Mouse (Mus musculus) c-Kit-positive CD71-negative TER-119-negative erythroid progenitor cells, embryonic 14.5 days (primary cell): Measurements from ENCODE around the gene Mgat3.
A peak's percentile ranks its signal among the peaks of the same experiment; 100 is the strongest.

Source experiments
- DNase-seq: peaks from one replicate; pipeline ENCODE4 v3.0.0-alpha.2; 2013; ENCODE audit warnings: low read depth

Mgat3 gene

DNA sequence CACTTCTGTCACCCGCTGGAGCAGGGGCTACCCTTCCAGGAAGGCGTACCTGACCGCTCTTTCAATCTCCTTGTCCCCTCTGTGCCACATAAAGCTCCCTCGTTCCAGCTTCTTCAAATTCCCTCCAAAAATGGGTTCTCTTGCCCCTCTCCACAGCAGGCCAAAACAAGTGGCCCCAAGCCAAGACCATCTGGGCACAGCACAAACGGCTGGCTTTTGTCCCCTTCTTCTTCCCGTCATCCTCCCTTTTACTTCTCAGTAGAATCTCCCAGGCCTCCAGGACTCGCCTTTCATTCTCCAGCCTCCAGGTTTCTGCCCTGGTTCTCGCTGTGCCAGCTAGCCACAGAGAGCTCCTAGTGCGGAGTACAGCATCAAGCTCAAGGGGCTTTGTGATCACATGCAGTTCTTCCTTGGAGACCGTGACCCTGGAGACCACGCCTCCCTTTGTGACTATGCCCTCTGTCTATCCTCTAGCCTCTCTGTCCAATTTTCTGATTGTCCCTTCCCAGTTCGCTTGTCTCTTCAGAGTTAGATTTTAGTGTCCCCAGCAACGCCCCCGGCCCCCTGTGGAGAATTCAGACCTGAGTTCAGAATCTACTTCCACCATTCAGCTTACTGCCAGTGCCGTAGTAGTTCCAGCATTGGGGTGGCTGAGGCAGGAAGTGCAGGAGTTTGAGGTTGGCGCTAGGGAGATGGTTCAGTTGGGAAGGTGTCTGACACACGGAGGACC, 54.7 kb downstream of the Mgat3 start:
- no peak for DNase-seq

DNA sequence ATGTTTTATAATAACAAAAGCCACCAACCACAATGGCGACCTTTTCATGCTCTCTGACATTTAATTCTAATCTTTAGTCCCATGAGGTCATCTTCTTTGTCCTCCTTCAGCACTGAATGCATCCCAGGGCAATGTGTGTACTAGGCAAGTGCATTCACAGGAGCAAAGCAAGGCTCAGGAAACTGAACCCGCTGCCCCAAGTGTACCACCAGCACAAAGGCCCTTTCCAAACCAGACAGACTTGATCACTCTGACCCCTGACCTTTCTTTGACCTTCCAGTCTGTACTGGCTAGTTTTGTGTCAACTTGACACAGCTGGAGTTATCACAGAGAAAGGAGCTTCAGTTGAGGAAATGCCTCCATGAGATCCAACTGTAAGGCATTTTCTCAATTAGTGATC, 58.8 kb downstream of the Mgat3 start:
- no peak for DNase-seq

DNA sequence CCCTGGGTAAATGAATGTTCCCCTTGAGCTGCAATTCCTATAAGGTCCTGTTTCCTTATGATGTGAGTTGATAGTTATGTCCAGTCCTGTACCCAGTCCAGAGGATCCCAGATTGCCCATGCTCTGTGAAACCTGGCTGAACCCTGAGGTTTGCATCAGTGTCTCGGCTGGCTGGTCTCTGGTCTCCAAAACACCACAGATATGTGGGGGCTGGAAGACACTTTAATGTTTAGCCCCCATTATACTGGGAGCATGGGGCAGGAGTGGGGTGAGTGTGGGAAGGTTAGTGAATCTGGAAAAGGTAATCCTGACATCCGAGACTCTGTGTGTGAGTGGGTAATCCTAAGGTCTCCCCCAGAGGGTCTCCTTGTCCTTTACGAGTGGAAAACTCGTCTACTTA, 59.5 kb downstream of the Mgat3 start:
- no peak for DNase-seq

DNA sequence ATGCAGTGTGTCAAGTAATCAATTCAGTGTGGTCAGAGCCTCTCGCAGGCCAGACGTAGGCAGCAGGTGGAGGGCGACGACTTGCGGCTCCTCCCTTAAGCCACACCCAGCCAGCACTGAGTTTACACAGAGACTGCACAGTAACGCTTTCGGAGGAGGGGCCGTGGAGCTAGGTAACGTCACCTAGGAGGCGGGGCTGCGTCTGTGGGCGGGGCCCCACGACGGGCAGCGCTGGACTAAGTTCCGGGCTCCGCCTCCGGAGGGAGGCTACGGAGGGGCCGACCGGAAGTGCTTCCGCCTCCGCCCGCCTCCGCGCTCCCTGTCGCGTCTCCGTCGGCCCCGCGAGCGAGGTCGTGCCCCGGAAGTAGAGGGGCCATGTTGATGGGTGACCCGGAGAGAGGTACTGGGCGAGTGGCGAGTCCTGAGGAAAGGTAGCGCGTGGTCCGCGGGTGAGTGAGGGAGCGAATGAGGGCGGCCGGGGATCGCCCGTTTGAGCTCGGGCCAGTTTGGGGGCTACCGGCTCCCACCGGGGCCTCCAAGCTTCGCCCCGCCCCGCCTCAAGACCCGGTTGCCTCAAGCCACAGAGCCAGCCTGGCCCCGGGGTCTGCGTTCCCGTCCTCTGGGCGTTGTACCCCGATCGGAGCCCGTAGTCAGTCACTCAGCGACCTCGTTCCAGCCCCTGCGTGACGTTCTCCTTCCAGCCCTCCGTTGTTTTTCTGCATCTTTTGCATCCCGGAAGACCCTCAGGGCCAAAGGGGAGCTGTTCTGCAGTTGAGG, 60.4 kb downstream of the Mgat3 start, which contains the start of gene Mief1:
Gene Mief1, plus strand, starts transcription at position 286 of the 777 bp plus-strand sequence.
- peak; percentile 95 for DNase-seq

DNA sequence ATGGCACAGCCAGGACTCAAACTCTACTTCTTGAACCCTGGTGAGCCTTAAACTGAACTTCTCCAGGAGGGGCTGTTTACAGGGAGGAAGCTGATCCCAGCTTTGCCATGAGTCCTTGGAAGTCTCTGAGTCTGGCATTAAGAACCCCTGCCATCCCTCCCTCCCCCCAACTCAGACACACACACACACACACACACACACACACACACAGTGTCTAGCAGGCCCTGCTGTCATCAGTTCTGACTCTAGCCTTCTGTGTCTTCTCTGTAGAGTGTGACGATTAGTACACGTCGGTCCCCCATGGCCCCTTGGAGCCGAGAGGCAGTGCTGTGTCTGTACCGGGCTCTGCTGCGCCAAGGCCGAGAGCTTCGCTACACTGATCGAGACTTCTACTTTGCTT, 62.0 kb downstream of the Mgat3 start, which contains the start of gene AC140267.1:
Gene AC140267.1, plus strand, starts transcription at position 301 of the 400 bp plus-strand sequence.
- no peak for DNase-seq

DNA sequence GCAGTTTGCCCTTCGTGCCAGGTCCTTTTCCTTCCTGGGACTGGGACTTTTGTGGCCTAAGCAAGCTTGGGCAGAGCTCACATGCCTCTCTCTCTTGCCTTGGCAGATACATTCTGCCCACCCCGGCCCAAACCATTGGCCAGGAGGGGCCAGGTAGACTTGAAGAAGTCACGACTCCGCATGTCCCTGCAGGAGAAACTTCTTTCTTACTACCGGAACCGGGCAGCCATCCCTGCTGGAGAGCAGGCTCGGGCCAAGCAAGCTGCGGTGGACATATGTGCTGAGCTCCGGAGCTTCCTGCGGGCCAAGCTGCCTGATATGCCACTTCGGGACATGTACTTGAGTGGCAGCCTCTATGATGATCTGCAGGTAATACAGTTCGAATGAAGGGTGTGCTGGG, 74.6 kb downstream of the Mgat3 start:
- no peak for DNase-seq

DNA sequence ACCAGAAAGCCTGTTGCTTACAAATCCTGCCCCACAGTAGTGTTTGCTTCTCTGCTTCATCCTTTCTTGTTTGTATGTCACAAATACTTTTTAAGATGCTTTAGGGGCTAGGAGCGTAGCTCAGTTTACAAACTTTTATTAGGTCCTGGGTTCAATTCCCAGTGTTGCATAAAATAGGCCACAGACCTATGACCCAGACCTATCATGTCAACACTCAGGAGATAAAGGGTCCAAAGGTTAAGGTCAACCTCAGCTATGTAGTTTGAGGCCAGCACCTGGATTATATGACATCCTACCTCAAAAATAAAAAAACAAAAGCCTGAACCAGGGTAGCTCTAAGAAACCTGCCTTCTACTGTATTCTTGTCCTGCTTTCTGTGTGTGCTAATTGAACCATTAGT, 75.1 kb downstream of the Mgat3 start:
- no peak for DNase-seq

DNA sequence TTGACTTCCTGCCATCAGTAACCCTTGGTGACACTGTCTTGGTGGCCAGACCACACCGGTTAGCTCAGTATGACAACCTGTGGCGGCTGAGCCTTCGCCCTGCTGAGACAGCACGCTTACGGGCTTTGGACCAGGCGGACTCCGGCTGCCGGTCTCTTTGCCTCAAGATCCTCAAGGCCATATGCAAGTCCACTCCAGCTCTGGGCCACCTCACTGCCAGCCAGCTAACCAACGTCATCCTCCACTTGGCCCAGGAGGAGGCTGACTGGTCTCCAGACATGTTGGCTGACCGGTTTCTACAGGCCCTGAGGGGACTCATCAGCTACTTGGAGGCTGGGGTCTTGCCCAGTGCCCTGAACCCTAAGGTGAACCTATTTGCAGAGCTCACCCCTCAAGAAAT, 76.2 kb downstream of the Mgat3 start:
- DNase-seq = no peak

DNA sequence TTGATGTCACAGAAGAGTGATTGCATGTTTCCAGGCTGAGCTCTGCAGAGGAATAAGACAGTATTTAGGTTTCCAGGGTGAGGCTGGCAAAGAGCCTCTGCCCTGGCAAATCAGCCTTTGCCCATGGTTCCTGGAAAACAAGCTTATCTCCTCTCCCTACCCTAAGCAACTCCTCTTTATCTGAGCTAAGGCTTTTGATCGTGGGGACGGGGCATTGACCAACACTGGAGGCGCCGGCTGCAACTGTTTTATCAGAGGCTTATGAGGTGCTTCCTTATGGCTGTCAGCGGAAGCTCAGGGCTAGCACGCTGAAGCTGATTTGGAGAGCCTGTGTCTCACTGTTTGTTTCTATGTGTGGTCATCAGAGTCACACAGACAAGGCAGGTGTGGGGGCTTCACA, 77.1 kb downstream of the Mgat3 start:
- no peak for DNase-seq

DNA sequence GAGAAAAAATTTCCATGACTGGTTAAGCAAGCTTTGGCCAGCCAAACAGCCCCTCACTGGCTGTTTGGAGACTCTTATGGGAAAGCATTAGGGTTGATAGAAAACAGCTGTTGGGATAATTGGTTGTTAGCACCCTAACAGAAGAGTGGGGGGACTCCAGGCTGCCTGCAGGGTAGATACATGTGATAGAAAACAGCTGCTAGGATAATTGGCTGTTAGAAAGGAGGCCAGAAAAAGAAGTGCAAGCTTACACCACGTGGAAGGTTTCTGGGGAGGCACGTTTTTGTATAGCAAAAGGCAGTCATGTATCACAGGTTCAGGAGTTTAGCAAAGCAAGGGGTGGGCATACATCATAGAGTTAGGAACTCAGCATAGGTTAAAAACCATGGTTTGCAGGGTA, 80.0 kb downstream of the Mgat3 start:
- DNase-seq = no peak

DNA sequence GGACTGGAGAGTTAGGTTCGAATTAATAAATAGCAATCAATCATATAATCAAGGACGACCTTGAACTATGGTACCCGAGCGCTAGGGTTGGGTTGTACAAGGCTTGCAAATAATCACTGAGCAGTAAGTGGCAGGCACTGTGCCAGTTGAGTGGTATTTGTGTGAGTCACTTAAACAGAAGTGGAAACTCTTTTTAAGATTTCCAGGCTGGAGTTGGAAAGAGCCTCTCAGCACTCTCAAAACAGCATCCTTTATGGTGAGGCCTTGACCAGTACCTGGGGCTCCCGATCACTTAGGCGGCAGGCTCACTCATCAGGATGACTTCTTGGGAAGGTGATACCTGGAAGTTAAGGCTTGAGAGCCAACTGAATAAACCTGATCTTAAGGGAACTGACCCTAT, 80.7 kb downstream of the Mgat3 start:
- DNase-seq = no peak

DNA sequence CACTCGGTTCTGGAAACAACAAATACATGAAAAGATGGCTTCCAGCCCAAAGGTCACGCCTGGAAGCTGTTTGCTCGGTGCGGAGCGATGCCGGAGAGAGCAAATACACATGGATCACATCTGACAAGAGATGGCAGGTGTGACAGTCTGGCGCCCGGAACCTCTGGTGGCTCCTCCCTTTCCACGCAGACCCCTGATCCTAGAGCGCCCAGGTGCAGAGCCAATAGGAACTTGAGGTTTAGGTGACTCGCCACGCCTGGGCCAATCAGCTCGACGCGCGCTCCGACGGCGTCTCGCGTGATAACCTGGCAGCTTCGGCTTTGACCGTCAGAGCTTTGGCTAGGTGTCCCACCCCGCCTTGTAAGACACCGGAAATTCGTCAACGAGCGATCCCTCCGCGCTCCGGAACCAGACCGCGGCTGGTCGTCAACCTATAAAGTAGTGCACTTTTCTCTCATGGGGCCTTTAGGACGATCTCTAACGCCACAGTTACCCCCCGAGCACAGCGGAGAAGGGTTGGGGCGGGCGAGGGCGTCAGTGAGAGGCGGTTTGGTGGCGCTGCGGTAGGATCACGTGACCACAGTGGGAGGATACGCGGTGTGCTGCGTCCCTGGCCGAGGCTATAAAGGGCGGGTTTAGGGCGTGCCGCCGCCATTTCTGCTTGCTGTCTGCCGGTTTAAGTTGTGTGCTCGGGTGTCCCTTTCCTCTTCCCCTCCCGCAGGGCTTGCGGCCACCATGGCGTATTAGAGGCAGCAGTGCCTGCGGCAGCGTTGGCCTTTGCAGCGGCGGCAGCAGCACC, 81.5 kb downstream of the Mgat3 start, which contains the start of gene Atf4:
Gene Atf4, plus strand, starts transcription at position 338 of the 799 bp plus-strand sequence.
- DNase-seq = peak; percentile 95

DNA sequence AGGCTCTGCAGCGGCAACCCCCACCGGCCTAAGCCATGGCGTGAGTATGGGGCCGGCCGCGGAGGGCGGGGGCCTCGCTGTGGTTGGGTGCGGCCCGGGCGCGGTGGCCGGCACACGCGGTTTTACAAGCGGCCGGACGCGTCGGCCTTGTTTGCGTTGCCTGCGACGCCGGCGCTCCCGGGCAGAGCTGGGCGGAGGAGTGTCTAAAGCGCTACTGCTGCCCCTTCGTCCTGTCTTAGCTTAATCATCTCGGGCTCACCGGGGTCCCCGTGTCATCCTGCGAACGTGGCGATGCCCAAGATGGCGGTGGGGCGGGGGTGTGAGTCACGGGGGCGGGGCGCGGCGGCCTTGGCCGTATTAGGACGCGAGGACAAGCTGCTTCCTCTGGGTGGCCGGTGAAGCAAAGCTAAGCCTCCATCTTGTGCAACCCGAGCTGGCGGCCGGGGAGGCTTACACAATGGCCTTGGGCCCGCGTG, 82.2 kb downstream of the Mgat3 start:
- DNase-seq = peak; percentile 74

DNA sequence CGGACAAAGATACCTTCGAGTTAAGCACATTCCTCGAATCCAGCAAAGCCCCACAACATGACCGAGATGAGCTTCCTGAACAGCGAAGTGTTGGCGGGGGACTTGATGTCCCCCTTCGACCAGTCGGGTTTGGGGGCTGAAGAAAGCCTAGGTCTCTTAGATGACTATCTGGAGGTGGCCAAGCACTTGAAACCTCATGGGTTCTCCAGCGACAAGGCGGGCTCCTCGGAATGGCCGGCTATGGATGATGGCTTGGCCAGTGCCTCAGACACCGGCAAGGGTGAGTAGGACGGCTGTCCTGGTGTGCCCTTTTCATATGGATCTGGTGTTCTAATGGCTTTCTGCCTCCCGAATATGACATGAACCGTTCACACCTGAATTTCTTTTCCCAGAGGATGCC, 82.7 kb downstream of the Mgat3 start:
- DNase-seq = no peak

DNA sequence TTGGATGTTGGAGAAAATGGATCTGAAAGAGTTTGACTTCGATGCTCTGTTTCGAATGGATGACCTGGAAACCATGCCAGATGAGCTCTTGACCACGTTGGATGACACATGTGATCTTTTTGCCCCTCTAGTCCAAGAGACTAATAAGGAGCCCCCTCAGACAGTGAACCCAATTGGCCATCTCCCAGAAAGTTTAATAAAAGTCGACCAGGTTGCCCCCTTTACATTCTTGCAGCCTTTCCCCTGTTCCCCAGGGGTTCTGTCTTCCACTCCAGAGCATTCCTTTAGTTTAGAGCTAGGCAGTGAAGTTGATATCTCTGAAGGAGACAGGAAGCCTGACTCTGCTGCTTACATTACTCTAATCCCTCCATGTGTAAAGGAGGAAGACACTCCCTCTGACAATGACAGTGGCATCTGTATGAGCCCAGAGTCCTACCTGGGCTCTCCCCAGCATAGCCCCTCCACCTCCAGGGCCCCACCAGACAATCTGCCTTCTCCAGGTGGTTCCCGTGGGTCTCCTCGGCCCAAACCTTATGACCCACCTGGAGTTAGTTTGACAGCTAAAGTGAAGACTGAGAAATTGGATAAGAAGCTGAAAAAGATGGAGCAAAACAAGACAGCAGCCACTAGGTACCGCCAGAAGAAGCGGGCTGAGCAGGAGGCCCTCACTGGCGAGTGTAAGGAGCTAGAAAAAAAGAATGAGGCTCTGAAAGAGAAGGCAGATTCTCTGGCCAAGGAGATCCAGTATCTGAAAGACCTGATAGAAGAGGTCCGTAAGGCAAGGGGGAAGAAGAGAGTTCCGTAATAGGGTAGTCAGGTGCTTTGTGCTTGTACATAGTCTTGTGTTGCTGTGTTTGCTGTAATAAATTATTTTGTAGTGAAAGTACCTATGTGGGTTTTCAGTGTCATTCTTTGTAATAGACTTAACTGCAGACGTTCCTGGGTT, 83.4 kb downstream of the Mgat3 start:
- DNase-seq = no peak

DNA sequence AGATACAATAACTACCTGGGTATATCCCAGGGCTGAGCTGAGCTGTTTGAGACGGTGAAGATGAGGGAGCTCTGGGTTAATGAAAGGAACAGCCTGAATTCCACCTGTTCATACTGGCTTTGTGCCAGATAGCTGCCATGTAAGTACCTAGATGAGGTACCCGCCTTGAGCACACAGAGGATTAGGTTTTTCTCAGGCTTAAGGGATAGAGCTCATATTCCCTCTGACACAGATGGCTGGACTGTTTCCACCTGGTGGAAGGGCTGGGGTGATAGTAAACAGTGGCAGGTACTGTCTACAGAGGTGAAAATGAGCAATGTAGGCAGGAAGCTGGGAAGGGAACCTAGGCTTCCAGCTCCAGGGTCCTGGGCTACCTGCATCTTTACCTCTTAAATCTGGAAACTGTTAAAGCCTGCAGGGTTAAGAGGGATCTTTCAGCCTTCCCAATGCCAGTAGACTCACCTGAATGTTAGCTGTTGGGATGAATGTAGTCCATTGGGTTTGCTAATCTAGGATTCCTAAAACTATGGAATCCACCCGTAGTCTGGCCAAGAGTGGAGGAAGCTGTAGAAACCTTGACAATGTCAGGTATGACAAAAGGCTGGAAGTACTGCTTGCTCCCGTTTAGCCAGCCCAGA, 84.2 kb downstream of the Mgat3 start:
- DNase-seq = no peak

DNA sequence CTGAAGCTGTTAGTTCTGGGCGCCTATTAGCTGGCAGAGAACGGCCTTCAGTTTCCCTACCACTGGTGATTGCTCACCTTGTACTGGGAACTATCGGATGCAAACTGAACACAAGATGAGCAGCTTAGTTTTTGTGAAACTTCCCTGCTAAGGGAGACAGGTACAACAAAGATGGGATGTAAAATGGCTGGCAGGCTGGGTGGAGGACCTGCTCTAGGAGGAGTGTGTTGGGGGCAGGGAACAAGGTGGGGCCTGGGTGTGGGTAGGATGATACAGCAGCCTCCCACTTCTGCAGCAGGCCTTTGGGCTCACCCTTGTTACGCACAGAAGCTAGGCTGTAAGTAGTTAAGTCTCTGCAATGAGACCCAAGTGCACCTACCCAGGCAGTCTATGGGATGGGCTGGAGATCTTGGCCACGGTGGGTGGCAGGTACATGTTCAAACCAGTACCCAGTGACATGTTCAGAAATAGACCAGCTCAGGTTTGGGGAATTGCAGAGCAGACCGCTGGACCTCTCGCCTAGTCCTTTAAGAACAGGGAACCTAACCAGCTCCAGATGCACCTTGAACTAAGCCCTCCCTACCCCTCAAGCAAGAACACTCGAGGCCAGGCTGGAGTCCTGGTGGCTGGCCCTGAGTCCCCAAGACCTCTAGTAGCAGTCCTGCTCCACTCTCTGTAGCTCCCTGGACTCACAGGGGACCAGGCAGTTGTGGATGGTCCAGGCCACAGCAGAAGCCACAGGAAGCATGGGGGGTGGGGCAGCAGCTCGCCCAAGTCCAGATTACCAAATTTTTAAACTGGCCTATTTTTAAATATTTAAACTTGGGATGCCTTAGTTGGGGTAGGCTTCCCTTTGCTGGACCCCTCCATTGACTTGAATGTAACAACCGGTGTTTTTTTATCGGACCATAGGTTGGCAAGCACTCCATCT, 85.0 kb downstream of the Mgat3 start:
- no peak for DNase-seq

DNA sequence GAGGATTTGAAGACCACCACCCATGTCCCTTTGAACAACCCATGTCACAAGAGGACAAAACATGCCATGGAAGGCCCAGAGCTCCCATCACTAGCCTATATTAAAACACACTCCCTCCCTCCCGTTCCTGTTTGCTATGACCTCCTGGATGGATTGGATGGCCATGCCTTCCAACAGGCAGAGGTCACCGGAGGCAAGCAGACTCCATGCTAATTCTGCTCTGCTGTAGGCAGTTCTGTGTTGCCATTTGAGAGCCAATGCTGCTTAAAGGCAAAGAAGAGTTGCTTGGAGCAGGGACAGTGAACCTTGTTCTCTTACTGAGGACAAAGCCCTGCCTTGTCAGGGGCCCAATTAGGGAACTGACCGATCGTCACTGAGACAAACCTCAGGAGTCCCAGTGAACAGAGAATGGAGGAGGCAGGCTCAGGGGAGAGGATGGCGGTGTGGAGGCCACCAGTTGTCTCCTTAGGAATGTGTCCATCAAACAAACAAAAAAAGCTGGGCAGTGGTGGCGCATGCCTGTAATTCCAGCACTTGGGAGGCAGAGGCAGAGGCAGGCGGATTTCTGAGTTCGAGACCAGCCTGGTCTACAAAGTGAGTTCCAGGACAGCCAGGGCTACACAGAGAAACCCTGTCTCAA, 86.0 kb downstream of the Mgat3 start:
- DNase-seq = no peak

DNA sequence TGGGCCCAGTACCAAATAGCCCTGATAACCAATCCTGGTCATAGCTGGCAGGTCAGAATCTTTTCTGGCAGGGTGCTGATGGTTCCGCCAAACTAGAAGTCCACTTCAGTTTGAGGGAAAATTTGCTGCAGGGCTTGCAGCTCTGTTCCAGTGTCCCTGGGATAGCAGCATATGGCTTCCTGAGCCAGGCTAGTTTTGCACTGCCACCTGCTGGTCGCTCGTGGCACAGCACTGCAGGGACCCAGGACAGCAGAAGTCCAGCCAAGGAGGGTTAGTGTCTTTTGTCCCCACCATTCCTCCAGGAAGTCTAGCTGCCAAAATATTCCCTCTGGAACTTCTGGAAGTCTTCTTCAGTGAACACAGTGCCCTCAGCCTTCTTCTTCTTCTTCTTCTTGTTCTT, 87.2 kb downstream of the Mgat3 start:
- DNase-seq = peak; percentile 74
